ENCODE assay signal across 8 mouse cellular contexts in genomic region chr12:4816680-4817360, GRCm38 (mm10). TPM values are rescaled to one million over a fixed set of nuclear protein-coding genes. Genes with fewer than 3 reads are reported as not detected.
A peak's percentile ranks its signal among the peaks of the same experiment; 100 is the strongest.
DNase-seq lines count a peak whose midpoint lies in the region; TF ChIP-seq lines count a peak whose summit lies in the region.

No protein-coding gene starts in this region.

- H3K9me3 ChIP-seq in limb, embryonic 10.5 days (replicated peaks): no peaks in the 10 kb centered on the region

- DNase-seq in embryo, embryonic 10 days (ENCODE audit: low spot score): peak; percentile 6
- DNase-seq in embryo, embryonic 10.5 days (ENCODE audit: low spot score): no peak
- no peak for DNase-seq in thymus, adult 2 months
- no peak for DNase-seq in thymus, postnatal 14 days
- no peak for DNase-seq in limb, embryonic 10.5 days (ENCODE audit: low spot score)
- no peak for DNase-seq in gastrocnemius, postnatal 10 days
- DNase-seq in left cerebral cortex, adult 18-20 months (ENCODE audit: low spot score in 2 of 2): no peak

- no peaks in the 10 kb centered on the region for H3K27me3 ChIP-seq in thymus, adult 2 months (ENCODE audit: control insufficient read depth, insufficient read depth, low read length)
- no peaks in the 10 kb centered on the region for H3K27me3 ChIP-seq in limb, embryonic 10.5 days (ENCODE audit: low read depth, poor library complexity, severe bottlenecking)
- no peaks in the 10 kb centered on the region for H3K27me3 ChIP-seq in small intestine, adult 2 months (ENCODE audit: control insufficient read depth, insufficient read depth, low read length)

- peaks cover 2% of the 10 kb centered on the region; the same call in 1 of the 2 replicates for H3K4me1 ChIP-seq in thymus, adult 2 months (replicated peaks; ENCODE audit: control insufficient read depth, insufficient read depth, low read length)
- peaks cover 14% of the 10 kb centered on the region for H3K4me1 ChIP-seq in limb, embryonic 10.5 days
- peaks cover 5% of the 10 kb centered on the region; the same call in 1 of the 2 replicates for H3K4me1 ChIP-seq in small intestine, adult 2 months (ENCODE audit: control insufficient read depth, insufficient read depth, insufficient read length, low read length)

- WGBS in thymus, adult 2 months: 8% methylated on average over 24 of the region's 24 CpGs
- 12% methylated on average over 24 of the region's 24 CpGs for WGBS in limb, embryonic 10.5 days
- WGBS in small intestine, adult 2 months: 6% methylated on average over 24 of the region's 24 CpGs

- no peak for TF ChIP-seq CTCF in thymus, adult 2 months (IDR thresholded peaks at IDR 0.05; ENCODE audit: borderline replicate concordance, control insufficient read depth, extremely low read depth, insufficient read depth, low read length, poor library complexity)
- no peak for TF ChIP-seq CTCF in small intestine, adult 2 months (IDR thresholded peaks at IDR 0.05; ENCODE audit: extremely low read depth, insufficient read length, insufficient replicate concordance, low read depth, low read length)

- peak overlapping the region; percentile 87 for H3K4me3 ChIP-seq in thymus, adult 2 months (ENCODE audit: control insufficient read depth, insufficient read depth, low read length)
- H3K4me3 ChIP-seq in limb, embryonic 10.5 days: peak overlapping the region; percentile 70
- peak overlapping the region; percentile 99 for H3K4me3 ChIP-seq in small intestine, adult 2 months (ENCODE audit: low read depth, low read length)

- H3K27ac ChIP-seq in thymus, adult 2 months (ENCODE audit: control insufficient read depth, insufficient read depth, low read length): peak overlapping the region; percentile 32; the same call in 1 of the 2 replicates
- peak overlapping the region; percentile 87 for H3K27ac ChIP-seq in limb, embryonic 10.5 days
- peak overlapping the region; percentile 87 for H3K27ac ChIP-seq in small intestine, adult 2 months (ENCODE audit: insufficient read depth, low read depth, low read length)

- no peak for TF ChIP-seq POLR2A in thymus, adult 2 months (IDR thresholded peaks at IDR 0.05; ENCODE audit: control insufficient read depth, extremely low read depth, insufficient read depth, low read length, poor library complexity)
- TF ChIP-seq POLR2A in small intestine, adult 2 months (IDR thresholded peaks at IDR 0.05; ENCODE audit: low read depth, low read length): no peak

- peaks cover 11% of the 10 kb centered on the region for H3K36me3 ChIP-seq in thymus, adult 2 months (ENCODE audit: control insufficient read depth, insufficient read depth, low read length)
- H3K36me3 ChIP-seq in limb, embryonic 10.5 days: peaks cover 21% of the 10 kb centered on the region
- H3K36me3 ChIP-seq in small intestine, adult 2 months (ENCODE audit: control insufficient read depth, insufficient read depth, low read length): peaks cover 12% of the 10 kb centered on the region

RNA-seq across cellular contexts. Expression of gene Sf3b6, which starts 0.5 kb away (rescaled TPM):
- polyA plus RNA-seq in thymus, adult 2 months (2012; rRNA removed): 134 and 153 TPM in 2 replicates
- 278 and 297 TPM in 2 replicates for polyA plus RNA-seq in limb, embryonic 10.5 days (2016; fragmentation: Nextera tagmentation; extraction: Ambion mirVana)
- 21.5 and 36.9 TPM in 2 replicates for polyA plus RNA-seq in small intestine, adult 2 months (2012; rRNA removed)
- 10 to 100 TPM; 55.5 to 64.4 TPM for total RNA-seq in gastrocnemius, postnatal 10 days (2021)
- 10 to 100 TPM; 72.6 to 84.1 TPM for total RNA-seq in left cerebral cortex, adult 18-20 months (2021)

RNA-seq across cellular contexts. Expression of gene Fkbp1b, which starts 24.6 kb away (rescaled TPM):
- polyA plus RNA-seq in thymus, adult 2 months (2012; rRNA removed): 1.7 and 3.7 TPM in 2 replicates
- polyA plus RNA-seq in limb, embryonic 10.5 days (2016; fragmentation: Nextera tagmentation; extraction: Ambion mirVana): 5.6 and 7.9 TPM in 2 replicates
- polyA plus RNA-seq in small intestine, adult 2 months (2012; rRNA removed): 0.93 and 1.7 TPM in 2 replicates
- 1 to 10 TPM; 2.6 to 2.9 TPM for total RNA-seq in gastrocnemius, postnatal 10 days (2021)
- total RNA-seq in left cerebral cortex, adult 18-20 months (2021): 10 to 100 TPM; 44.3 to 48.2 TPM

RNA-seq across cellular contexts. Expression of gene Wdcp, which starts 26.3 kb away (rescaled TPM):
- polyA plus RNA-seq in thymus, adult 2 months (2012; rRNA removed): 9.8 and 10.9 TPM in 2 replicates
- 23.9 and 26.9 TPM in 2 replicates for polyA plus RNA-seq in limb, embryonic 10.5 days (2016; fragmentation: Nextera tagmentation; extraction: Ambion mirVana)
- 1.5 and 1.6 TPM in 2 replicates for polyA plus RNA-seq in small intestine, adult 2 months (2012; rRNA removed)
- total RNA-seq in gastrocnemius, postnatal 10 days (2021): 1 to 10 TPM; 4.8 to 6.0 TPM
- 10 to 100 TPM; 12.0 to 12.9 TPM for total RNA-seq in left cerebral cortex, adult 18-20 months (2021)

RNA-seq across cellular contexts. Expression of gene Fam228b, which starts 47.8 kb away (rescaled TPM):
- polyA plus RNA-seq in thymus, adult 2 months (2012; rRNA removed): 0.71 and 0.99 TPM in 2 replicates
- polyA plus RNA-seq in limb, embryonic 10.5 days (2016; fragmentation: Nextera tagmentation; extraction: Ambion mirVana): 1.2 and 1.4 TPM in 2 replicates
- polyA plus RNA-seq in small intestine, adult 2 months (2012; rRNA removed): 0.33 TPM in 1 of 2 replicates, not detected in the other
- total RNA-seq in gastrocnemius, postnatal 10 days (2021): 1 to 10 TPM; 4.6 to 7.8 TPM
- 10 to 100 TPM; 15.0 to 24.1 TPM for total RNA-seq in left cerebral cortex, adult 18-20 months (2021)

RNA-seq across cellular contexts. Expression of gene Pfn4, which starts 48.0 kb away (rescaled TPM):
- 0.32 and 0.80 TPM in 2 replicates for polyA plus RNA-seq in thymus, adult 2 months (2012; rRNA removed)
- 1.0 and 1.9 TPM in 2 replicates for polyA plus RNA-seq in limb, embryonic 10.5 days (2016; fragmentation: Nextera tagmentation; extraction: Ambion mirVana)
- polyA plus RNA-seq in small intestine, adult 2 months (2012; rRNA removed): not detected in 2 replicates
- 1 to 10 TPM; 1.9 to 2.6 TPM for total RNA-seq in gastrocnemius, postnatal 10 days (2021)
- total RNA-seq in left cerebral cortex, adult 18-20 months (2021): 10 to 100 TPM; 10.8 to 11.0 TPM

Comparison
In these comparisons a context has a peak if more than half of its experiments do, and no peak if none do; other contexts are left out.
1. H3K27ac ChIP-seq: peak in every context shown above with its lines; median percentile 87 in limb, embryonic 10.5 days; 87 in small intestine, adult 2 months; 32 in thymus, adult 2 months.